Mouse (Mus musculus): ENCODE results near the gene 1700003F12Rik. TPM values are rescaled to one million over a fixed set of nuclear protein-coding genes. Genes with fewer than 3 reads are reported as not detected.

1700003F12Rik gene
- total RNA-seq, 2 experiments from 2014 or later = not detected

DNA sequence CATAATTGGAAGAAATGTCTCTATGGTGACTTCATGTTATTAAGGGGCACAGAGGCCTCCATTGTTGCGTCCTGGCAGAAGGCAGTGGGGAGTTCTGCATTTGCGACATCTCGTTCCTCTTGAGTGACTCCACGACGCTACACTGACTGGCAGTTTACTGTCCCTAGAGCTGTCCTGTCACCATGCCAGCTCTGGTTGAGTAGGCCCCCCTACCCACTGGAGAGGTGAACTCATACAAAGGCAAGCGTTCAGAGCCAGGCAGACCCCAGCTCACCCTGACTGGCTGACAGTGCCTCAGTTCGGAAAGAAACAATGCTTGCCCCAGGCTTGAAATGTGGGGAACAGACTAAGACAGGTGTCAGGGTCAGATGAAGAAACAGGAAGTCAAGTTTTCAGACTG, 27.4 kb downstream of the 1700003F12Rik start:
- no peak for DNase-seq (ENCODE audit: low spot score)

DNA sequence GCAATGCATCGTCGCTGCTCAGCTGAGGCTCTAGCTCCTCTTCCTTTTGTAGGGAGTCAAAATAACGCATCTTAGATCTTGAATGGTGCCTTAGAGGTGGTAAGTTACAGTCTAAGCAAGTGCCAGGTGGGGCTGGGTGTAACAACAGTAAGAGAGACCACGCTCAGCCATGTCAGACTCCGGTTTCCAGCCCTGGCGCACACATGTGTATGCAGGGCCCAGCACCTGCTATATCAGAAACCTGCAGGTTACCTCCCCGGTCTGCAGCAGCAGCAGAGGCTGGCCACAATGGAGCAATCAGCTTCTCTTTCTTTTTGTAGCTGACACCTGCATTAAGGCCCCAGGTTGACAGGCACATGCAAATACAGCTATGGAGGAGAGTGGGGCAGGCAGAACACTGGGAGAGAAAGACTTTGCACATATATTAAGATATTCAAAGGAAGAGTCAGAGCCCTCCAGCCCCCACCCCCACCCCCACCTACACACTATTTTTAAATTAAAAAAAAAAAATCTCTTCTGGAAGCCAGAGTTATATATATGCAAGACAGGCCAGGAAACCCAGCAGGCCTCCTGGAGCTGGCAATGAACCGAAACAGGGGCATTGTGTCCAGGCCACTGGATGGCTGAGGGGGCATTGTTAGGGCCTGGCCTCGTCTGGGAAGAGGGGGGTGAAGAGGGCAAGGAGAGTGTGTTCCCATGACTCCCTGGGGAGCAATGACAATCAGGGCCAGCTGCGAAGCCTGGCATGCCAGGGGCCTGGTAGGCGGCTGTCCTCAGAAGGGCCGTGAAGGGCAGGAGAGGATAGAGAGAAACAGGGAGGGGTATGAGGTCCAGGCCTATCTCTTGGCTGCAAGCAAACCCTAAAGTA, 30.2 kb downstream of the 1700003F12Rik start:
- no peak for DNase-seq (ENCODE audit: low spot score)

DNA sequence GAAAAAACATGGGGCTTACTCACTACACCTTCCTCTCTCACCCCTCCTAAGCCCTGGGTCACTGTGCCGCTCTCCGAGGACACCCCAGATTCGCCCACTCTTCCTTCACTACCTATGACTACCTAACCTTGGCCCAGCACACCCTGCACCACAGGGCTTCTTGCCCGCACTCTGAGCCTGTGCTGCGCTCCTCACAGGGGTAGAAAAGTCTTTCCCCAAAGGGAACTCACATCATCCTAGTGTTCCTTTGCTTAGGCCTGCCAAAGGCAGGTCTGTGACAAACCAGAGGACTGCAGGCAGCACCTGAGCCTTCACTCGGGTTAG, 30.8 kb downstream of the 1700003F12Rik start:
- DNase-seq (ENCODE audit: low spot score) = no peak

DNA sequence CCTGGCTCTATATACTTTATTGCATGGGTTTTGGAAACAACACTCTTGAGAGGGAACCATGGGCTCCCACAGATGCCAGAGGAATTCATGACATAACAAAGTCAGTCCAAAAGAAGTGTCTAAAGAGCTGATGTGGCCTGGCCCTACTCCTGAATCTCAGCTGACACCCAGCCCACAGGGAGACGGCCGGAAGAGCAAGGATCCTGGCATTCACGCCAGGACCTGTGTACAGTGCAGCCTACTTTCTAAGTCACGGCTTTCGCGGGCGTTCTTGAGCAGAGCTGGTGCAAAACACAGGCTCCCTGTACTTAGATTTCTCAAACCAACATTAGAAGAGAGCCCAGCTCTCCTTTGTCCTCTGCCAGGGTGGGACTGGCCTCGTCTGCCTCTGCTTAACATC, 33.7 kb downstream of the 1700003F12Rik start:
- peak; percentile 63 for DNase-seq (ENCODE audit: low spot score)

DNA sequence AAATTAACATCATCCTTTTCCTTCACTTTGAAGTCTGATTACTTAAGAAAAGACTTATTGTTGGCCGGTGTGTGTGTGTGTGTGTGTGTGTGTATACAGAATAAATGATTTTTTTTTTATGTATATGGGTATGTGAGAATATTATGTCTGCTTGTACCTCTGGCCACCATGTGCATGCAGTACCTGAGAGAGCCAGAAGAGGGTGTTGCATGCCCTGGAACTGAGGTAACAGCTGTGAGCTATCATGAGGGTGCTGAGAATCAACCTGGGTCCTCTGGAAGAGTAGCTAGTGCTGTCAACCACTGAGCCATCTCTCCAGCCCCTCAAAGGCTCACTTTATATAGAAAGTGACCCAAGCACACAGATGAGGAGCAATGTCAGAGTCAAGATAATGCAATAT, 34.5 kb downstream of the 1700003F12Rik start:
- DNase-seq (ENCODE audit: low spot score) = no peak

DNA sequence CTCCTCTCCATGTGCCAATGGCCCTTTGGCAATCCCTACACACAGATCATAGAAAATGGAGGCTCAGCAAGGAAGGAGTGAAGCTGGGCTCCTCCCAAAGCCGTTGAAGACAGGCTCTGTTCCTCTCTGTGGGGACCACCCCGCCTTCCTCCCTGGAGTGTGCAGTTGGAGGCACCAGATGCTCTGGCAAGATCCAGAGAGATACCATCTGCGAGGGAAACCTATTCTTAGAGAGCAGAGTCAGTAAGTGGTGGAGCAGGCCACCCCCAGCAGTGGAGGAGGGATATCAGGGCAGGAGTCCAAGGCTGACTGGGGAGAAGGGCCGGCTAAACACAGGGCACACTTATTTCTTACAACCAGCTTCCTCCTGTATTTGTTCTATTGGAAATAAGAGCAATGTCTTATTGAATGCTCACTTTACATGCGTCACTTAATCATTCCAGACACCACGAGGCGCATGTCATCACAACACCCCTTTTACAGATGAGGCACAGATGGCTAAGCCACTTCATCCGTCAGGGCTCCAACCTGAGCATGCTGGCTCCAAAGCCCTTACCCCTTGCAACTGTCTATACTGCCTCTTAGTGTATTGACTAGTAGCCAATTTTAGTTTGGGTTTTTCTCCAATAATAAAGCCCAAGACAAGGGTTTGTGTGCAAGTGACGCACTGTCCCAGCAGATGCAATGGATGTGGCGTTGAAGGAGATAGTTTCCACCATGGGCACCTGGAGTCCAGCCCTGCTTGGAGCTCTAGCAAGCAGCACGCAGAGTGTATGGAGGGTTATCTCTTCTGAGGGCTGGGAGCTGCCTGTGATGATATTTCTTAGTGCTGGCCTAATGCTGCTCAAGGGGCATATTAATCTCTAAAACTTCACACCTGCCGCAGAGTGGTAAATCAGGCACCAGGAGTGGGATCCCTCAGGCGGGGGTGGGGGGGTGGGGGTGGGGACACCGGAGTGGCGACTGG, 37.3 kb downstream of the 1700003F12Rik start:
- DNase-seq (ENCODE audit: low spot score) = no peak

DNA sequence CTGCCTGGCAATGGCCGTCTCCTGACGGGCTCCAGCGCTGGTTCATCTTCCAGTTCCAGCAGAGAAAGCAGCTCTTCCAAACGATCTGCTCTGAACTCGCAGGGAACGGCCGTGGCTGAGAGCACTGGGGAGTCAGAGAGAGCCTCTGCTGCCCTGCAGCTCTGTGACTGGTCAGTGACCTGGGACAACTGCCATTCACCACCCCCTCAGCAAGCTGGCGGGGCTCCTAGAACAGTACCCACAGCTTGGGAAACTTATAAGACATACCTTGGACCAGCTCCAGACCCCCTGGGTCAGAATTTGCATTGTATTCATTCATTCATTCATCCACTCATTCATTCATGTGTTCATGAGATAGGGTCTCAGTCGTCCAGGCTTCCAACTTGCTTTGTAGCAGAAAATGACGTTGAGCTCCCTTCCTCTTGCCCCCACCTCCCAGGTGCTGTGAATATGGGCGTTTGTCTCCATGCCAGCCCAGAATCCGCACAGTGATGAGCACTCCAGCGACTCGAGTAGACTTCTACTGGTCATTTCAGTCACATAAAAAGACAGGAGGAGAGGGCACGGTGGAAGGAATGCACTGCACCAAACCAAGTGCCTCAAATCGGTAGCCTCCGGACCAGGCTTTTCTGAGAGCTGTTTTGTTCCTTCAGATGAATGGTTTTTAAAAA, 38.2 kb downstream of the 1700003F12Rik start:
- DNase-seq (ENCODE audit: low spot score) = no peak

DNA sequence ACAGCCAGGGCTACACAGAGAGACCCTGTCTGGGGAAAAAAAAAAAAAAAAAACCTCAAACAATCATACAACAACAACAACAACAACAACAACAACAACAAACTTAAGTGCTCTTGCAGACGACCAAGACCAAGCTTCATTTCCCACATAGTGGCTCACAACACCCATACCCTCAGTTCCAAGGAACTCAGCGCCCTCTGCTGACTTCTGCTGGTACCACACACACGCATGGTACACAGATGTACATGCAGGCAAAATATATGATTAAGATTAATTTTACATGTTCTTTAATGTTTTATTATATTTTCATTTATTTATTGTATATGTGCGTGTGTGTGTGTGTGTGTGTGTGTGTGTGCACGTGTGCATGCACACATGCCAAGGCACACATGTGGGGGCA, 39.5 kb downstream of the 1700003F12Rik start:
- DNase-seq (ENCODE audit: low spot score) = no peak

DNA sequence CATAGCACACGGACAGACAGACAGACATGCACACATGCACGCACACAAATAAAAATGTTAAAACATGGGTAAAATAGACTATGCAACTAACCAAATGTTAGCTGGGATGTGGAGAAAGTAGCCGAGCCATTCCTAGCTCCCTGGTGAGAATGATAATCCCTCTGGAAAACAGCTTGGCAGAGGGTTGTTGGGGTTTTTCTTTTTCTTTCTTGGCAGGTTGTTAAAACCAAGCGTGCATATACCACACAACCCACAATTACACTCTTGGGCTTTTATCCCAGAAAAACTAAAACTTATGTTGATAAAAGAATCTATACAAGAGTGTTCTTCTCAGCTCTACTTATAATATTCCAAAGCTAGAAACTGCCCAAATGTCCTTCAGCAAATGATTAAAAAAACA, 42.2 kb downstream of the 1700003F12Rik start:
- DNase-seq (ENCODE audit: low spot score) = no peak

DNA sequence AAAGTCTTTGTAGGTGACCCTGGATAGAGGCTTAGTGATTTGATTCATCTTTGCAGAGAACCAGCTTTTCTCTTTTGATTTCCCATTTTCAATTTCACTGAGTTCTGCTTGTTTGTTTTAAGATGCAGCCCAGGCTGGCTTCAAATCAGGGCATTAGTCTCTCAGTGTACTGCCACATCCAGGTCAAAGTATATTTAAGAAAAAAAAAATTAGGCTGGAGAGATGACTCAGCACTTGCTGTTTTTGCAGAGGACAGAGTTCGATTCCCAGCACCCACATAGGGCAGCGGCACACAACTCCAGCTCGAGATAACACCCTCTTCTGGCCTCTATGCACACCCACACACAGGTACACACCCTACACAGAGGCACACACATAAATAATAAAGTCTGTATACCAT, 44.4 kb downstream of the 1700003F12Rik start:
- no peak for DNase-seq (ENCODE audit: low spot score)

DNA sequence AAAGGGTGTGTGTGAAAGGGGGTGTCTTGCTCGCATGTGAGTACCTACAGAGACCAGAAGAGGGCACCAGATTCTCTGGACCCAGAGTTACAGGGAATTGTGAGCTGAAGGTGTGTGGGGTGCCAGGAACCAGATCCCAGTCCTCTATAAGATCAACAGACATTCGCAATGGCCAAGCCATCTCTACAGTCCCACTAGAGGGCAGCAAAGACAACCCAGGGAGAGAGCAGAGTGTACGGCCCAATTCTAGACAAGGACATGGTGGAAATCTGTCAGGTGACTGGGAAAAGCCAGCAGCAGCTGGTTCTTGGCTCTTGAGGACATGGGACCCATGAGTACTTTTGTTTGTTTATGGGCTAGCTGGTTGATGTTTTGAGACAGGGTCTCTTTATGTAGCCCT, 46.1 kb downstream of the 1700003F12Rik start:
- peak; percentile 48 for DNase-seq (ENCODE audit: low spot score)

DNA sequence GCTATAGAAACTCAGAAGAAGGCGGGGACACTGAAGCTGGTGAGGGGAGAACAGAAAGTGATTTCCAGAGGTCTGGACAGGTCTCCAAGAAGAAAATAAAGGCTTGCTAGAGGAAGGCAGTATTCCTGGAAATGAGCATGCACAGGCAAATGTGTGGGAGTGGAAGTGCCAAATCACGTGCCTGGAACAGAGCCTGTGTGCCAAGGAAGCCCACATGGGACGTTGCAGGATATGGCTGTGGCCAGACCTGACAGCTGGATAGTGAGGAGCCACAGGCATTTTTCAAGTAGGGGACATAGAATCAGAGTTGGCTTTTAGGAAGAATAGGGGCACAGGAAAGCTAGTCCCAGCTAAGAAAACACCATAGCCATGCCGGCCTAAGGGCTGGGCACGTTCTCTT, 48.9 kb downstream of the 1700003F12Rik start:
- DNase-seq (ENCODE audit: low spot score) = no peak

DNA sequence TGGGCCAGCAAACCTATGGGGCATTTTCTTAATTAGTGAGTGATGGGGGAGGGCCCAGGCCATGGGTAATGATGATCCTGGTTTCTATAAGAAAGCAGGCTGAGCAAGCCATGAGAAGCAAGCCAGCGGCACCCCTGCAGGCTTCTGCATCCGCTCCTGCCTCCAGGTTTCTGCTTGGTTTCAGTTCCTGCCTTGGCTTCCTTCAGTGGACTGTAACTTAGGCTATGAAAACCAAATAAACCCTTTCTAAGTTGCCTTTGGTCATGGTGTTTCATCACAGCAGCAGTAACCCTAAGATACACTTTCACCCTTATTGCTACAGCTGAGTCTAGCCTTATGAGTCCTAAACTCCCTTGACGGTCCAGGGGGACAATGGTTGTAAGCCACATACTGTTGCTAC, 50.5 kb downstream of the 1700003F12Rik start:
- no peak for DNase-seq (ENCODE audit: low spot score)

Other genes with a start within 250 kb of the 1700003F12Rik start
- not detected for gene Bpifb9b, start 239.9 kb upstream of the 1700003F12Rik start, total RNA-seq (2021)
- 10 to 100 TPM; 11.2 to 15.1 TPM for gene Cdk5rap1, start 174.1 kb upstream of the 1700003F12Rik start, total RNA-seq (2021)
- gene Snta1, start 139.0 kb upstream of the 1700003F12Rik start, total RNA-seq (2021) = 100 to 1,000 TPM; 180 to 200 TPM
- 10 to 100 TPM; 14.8 to 19.4 TPM for gene Cbfa2t2, start 110.6 kb upstream of the 1700003F12Rik start, total RNA-seq (2021)
- not detected for gene Actl10, start 4.7 kb downstream of the 1700003F12Rik start, total RNA-seq (2021)
- gene Necab3, start 11.8 kb downstream of the 1700003F12Rik start, total RNA-seq (2021) = under 1 TPM; 0.30 to 0.36 TPM
- under 1 TPM; 0.28 to 0.30 TPM for gene E2f1, start 22.8 kb downstream of the 1700003F12Rik start, total RNA-seq (2021)
- gene Pxmp4, start 56.6 kb downstream of the 1700003F12Rik start, total RNA-seq (2021) = 10 to 100 TPM; 12.3 to 14.1 TPM
- 1 to 10 TPM; 2.5 to 2.9 TPM for gene Zfp341, start 66.2 kb downstream of the 1700003F12Rik start, total RNA-seq (2021)
- not detected for gene 4930519P11Rik, start 66.4 kb downstream of the 1700003F12Rik start, total RNA-seq (2021)
- 100 to 1,000 TPM; 121 to 127 TPM for gene Chmp4b, start 104.6 kb downstream of the 1700003F12Rik start, total RNA-seq (2021)
- gene Gm14214, start 222.9 kb downstream of the 1700003F12Rik start, total RNA-seq (2021) = not detected
- gene Raly, start 244.0 kb downstream of the 1700003F12Rik start, total RNA-seq (2021) = 10 to 100 TPM; 54.4 to 59.5 TPM
- gene a, start 244.3 kb downstream of the 1700003F12Rik start, total RNA-seq (2021) = not detected

All from gastrocnemius, adult 18-20 months (tissue).